Mouse (Mus musculus) skeletal muscle tissue, adult 2 months (tissue): ENCODE results near the gene Cidec.

Source experiments
- DNase-seq: peaks from one replicate; pipeline ENCODE4 v3.0.0-alpha.2; 2012; ENCODE audit warnings: low read depth, low spot score

Gene Cidec

GRCm38 (mm10) chr6:113435664-113436205 lies at the start of gene Cidec:
Gene Cidec, minus strand, starts transcription at chr6:113435760.
- no peak for DNase-seq

- no peak for DNase-seq
Observed at GRCm38 (mm10) chr6:113483729-113484128, 48.2 kb upstream of the Cidec start.

- DNase-seq: peak; percentile 97
Observed at GRCm38 (mm10) chr6:113483100-113483615, 47.6 kb upstream of the Cidec start, which contains the start of gene Creld1. Gene Creld1, plus strand, starts transcription at chr6:113483297.

GRCm38 (mm10) chr6:113482477-113483099 lies 47.0 kb upstream of the Cidec start:
- DNase-seq: peak; percentile 38

- peak; percentile 60 for DNase-seq
Observed at GRCm38 (mm10) chr6:113480555-113481373, 45.2 kb upstream of the Cidec start.

GRCm38 (mm10) chr6:113478906-113479305 lies 43.3 kb upstream of the Cidec start:
- no peak for DNase-seq

GRCm38 (mm10) chr6:113477353-113477752 lies 41.8 kb upstream of the Cidec start:
- DNase-seq: no peak

- DNase-seq: no peak
Observed at GRCm38 (mm10) chr6:113473715-113474114, 38.2 kb upstream of the Cidec start.

GRCm38 (mm10) chr6:113473246-113473645 lies 37.7 kb upstream of the Cidec start:
- no peak for DNase-seq

- DNase-seq: no peak
Observed at GRCm38 (mm10) chr6:113472061-113472460, 36.5 kb upstream of the Cidec start.

- peak; percentile 70 for DNase-seq
Observed at GRCm38 (mm10) chr6:113471297-113471936, 35.9 kb upstream of the Cidec start, which contains the start of gene Il17rc. Gene Il17rc, plus strand, starts transcription at chr6:113471427.

- DNase-seq: peak; percentile 57
Observed at GRCm38 (mm10) chr6:113469432-113469831, 33.9 kb upstream of the Cidec start.

GRCm38 (mm10) chr6:113469021-113469420 lies 33.5 kb upstream of the Cidec start:
- DNase-seq: no peak

- DNase-seq: no peak
Observed at GRCm38 (mm10) chr6:113468512-113468911, 33.0 kb upstream of the Cidec start.

GRCm38 (mm10) chr6:113465602-113466001 lies 30.0 kb upstream of the Cidec start:
- DNase-seq: no peak

GRCm38 (mm10) chr6:113464040-113464439 lies 28.5 kb upstream of the Cidec start:
- no peak for DNase-seq

GRCm38 (mm10) chr6:113458635-113459034 lies 23.1 kb upstream of the Cidec start:
- no peak for DNase-seq

GRCm38 (mm10) chr6:113457952-113458534 lies 22.5 kb upstream of the Cidec start, which contains the start of gene Il17re:
Gene Il17re, plus strand, starts transcription at chr6:113458484.
- DNase-seq: no peak

GRCm38 (mm10) chr6:113455007-113455406 lies 19.4 kb upstream of the Cidec start:
- no peak for DNase-seq

GRCm38 (mm10) chr6:113451839-113452238 lies 16.3 kb upstream of the Cidec start:
- no peak for DNase-seq

GRCm38 (mm10) chr6:113447639-113448038 lies 12.1 kb upstream of the Cidec start:
- no peak for DNase-seq
